Mouse (Mus musculus) frontal cortex, postnatal 36 days (tissue): ENCODE data around the gene Prss53.
"Not testable (repeated sequence)": the region's sequence is repeated elsewhere in the genome, so short reads cannot be mapped to it uniquely, and the experiment has no call there.

Experiments
- DNase-seq, 2 experiments: peaks; one replicate each; pipeline ENCODE4 v3.0.0; 2022; ENCODE audit warnings: low spot score in 2 of 2

The Prss53 gene

GRCm38 (mm10) chr7:127875627-127876001 lies 15.2 kb downstream of the Prss53 start:
- DNase-seq, result peak; percentile 93 to 95

- no peak for DNase-seq
Observed at GRCm38 (mm10) chr7:127874812-127875626, 15.8 kb downstream of the Prss53 start.

- no peak for DNase-seq
Observed at GRCm38 (mm10) chr7:127870136-127870821, 20.5 kb downstream of the Prss53 start.

GRCm38 (mm10) chr7:127869149-127869810 lies 21.5 kb downstream of the Prss53 start:
- peak; percentile 22 to 59 for DNase-seq

GRCm38 (mm10) chr7:127867641-127868040 lies 23.1 kb downstream of the Prss53 start:
- DNase-seq, result no peak

- no peak for DNase-seq
Observed at GRCm38 (mm10) chr7:127866434-127866833, 24.3 kb downstream of the Prss53 start.

GRCm38 (mm10) chr7:127858258-127858657 lies 32.5 kb downstream of the Prss53 start:
- DNase-seq, result no peak

GRCm38 (mm10) chr7:127850906-127851305 lies 39.9 kb downstream of the Prss53 start:
- no peak for DNase-seq

- DNase-seq, result no peak
Observed at GRCm38 (mm10) chr7:127849973-127850875, 40.5 kb downstream of the Prss53 start.

GRCm38 (mm10) chr7:127842001-127842718 lies 48.6 kb downstream of the Prss53 start:
- peak; percentile 74 to 81 for DNase-seq

GRCm38 (mm10) chr7:127841340-127842000 lies 49.3 kb downstream of the Prss53 start:
- DNase-seq, result peak; percentile 96 to 97

GRCm38 (mm10) chr7:127840886-127841285 lies 49.9 kb downstream of the Prss53 start:
- DNase-seq, result no peak

- DNase-seq, result not testable (repeated sequence)
Observed at GRCm38 (mm10) chr7:127840031-127840430, 50.7 kb downstream of the Prss53 start.

- not testable (repeated sequence) for DNase-seq
Observed at GRCm38 (mm10) chr7:127837878-127838277, 52.9 kb downstream of the Prss53 start.

GRCm38 (mm10) chr7:127837473-127837872 lies 53.3 kb downstream of the Prss53 start:
- no peak for DNase-seq
